Mouse (Mus musculus) adrenal gland, postnatal 10 days (tissue): ENCODE measurements around the gene Tnrc18. TPM values are rescaled to one million over a fixed set of nuclear protein-coding genes. Genes with fewer than 3 reads are reported as not detected.

Source experiments
- DNase-seq: peaks from one replicate; pipeline ENCODE4 v3.0.0; 2021; ENCODE audit warnings: mixed read lengths
- total RNA-seq, 2 experiments: library from RNA; stranded (reverse); gene quantifications; 2 replicates each; pipeline ENCODE4 v1.2.3; 2021

Gene Tnrc18
- total RNA-seq, 2 experiments from 2014 or later: 77.5 to 98.6 TPM

GRCm38 (mm10) chr5:142724265-142724664, 93.2 kb downstream of the Tnrc18 start:
- DNase-seq: no peak

GRCm38 (mm10) chr5:142723520-142724133, 93.8 kb downstream of the Tnrc18 start:
- DNase-seq: peak; percentile 77

- no peak for DNase-seq
Observed at GRCm38 (mm10) chr5:142719897-142720296, 97.6 kb downstream of the Tnrc18 start.

GRCm38 (mm10) chr5:142718486-142718885, 99.0 kb downstream of the Tnrc18 start:
- no peak for DNase-seq

- DNase-seq: peak; percentile 94
Observed at GRCm38 (mm10) chr5:142718037-142718436, 99.4 kb downstream of the Tnrc18 start.

GRCm38 (mm10) chr5:142716056-142716455, 101.4 kb downstream of the Tnrc18 start:
- DNase-seq: no peak

GRCm38 (mm10) chr5:142715059-142715458, 102.4 kb downstream of the Tnrc18 start:
- no peak for DNase-seq

- DNase-seq: peak; percentile 44
Observed at GRCm38 (mm10) chr5:142713966-142714365, 103.5 kb downstream of the Tnrc18 start.

- no peak for DNase-seq
Observed at GRCm38 (mm10) chr5:142712373-142712772, 105.1 kb downstream of the Tnrc18 start.

- no peak for DNase-seq
Observed at GRCm38 (mm10) chr5:142709436-142709835, 108.0 kb downstream of the Tnrc18 start.

- DNase-seq: no peak
Observed at GRCm38 (mm10) chr5:142707709-142708108, 109.8 kb downstream of the Tnrc18 start.

- no peak for DNase-seq
Observed at GRCm38 (mm10) chr5:142703569-142703968, 113.9 kb downstream of the Tnrc18 start.

- DNase-seq: no peak
Observed at GRCm38 (mm10) chr5:142702511-142703138, 114.8 kb downstream of the Tnrc18 start.

- peak; percentile 72 for DNase-seq
Observed at GRCm38 (mm10) chr5:142701651-142702510, 115.6 kb downstream of the Tnrc18 start.

- no peak for DNase-seq
Observed at GRCm38 (mm10) chr5:142700842-142701589, 116.4 kb downstream of the Tnrc18 start.

- DNase-seq: no peak
Observed at GRCm38 (mm10) chr5:142697742-142698141, 119.7 kb downstream of the Tnrc18 start.

- DNase-seq: no peak
Observed at GRCm38 (mm10) chr5:142696865-142697264, 120.6 kb downstream of the Tnrc18 start.

- DNase-seq: no peak
Observed at GRCm38 (mm10) chr5:142696258-142696657, 121.2 kb downstream of the Tnrc18 start.

GRCm38 (mm10) chr5:142694627-142695340, 122.7 kb downstream of the Tnrc18 start:
- DNase-seq: peak; percentile 85

GRCm38 (mm10) chr5:142693738-142694430, 123.6 kb downstream of the Tnrc18 start:
- no peak for DNase-seq
